Mouse (Mus musculus) c-Kit-positive CD71-positive TER-119-positive erythroid progenitor cells, embryonic 14.5 days (primary cell): Measurements from ENCODE around the gene Nr5a2.

Experiments
- DNase-seq: peaks from one replicate; pipeline ENCODE4 v3.0.0-alpha.2; 2013; ENCODE audit warnings: low spot score

The Nr5a2 gene

GRCm38 (mm10) chr1:136910144-136910543, 50.1 kb downstream of the Nr5a2 start:
- no peak for DNase-seq

GRCm38 (mm10) chr1:136909494-136910037, 50.7 kb downstream of the Nr5a2 start:
- DNase-seq: no peak

- no peak for DNase-seq
Observed at GRCm38 (mm10) chr1:136898130-136898529, 62.1 kb downstream of the Nr5a2 start.

- no peak for DNase-seq
Observed at GRCm38 (mm10) chr1:136896351-136896750, 63.9 kb downstream of the Nr5a2 start.

- no peak for DNase-seq
Observed at GRCm38 (mm10) chr1:136895877-136896276, 64.4 kb downstream of the Nr5a2 start.

GRCm38 (mm10) chr1:136894753-136895152, 65.5 kb downstream of the Nr5a2 start:
- no peak for DNase-seq

- DNase-seq: no peak
Observed at GRCm38 (mm10) chr1:136893162-136893561, 67.1 kb downstream of the Nr5a2 start.

- DNase-seq: no peak
Observed at GRCm38 (mm10) chr1:136890439-136890838, 69.8 kb downstream of the Nr5a2 start.

GRCm38 (mm10) chr1:136888704-136889103, 71.5 kb downstream of the Nr5a2 start:
- DNase-seq: no peak

- no peak for DNase-seq
Observed at GRCm38 (mm10) chr1:136886678-136887077, 73.6 kb downstream of the Nr5a2 start.

- DNase-seq: no peak
Observed at GRCm38 (mm10) chr1:136883458-136884174, 76.6 kb downstream of the Nr5a2 start.

- no peak for DNase-seq
Observed at GRCm38 (mm10) chr1:136880260-136880659, 80.0 kb downstream of the Nr5a2 start.

GRCm38 (mm10) chr1:136875006-136875405, 85.2 kb downstream of the Nr5a2 start:
- no peak for DNase-seq

GRCm38 (mm10) chr1:136868955-136869354, 91.3 kb downstream of the Nr5a2 start:
- no peak for DNase-seq

GRCm38 (mm10) chr1:136868285-136868684, 92.0 kb downstream of the Nr5a2 start:
- DNase-seq: no peak

GRCm38 (mm10) chr1:136866481-136867092, 93.7 kb downstream of the Nr5a2 start:
- no peak for DNase-seq

GRCm38 (mm10) chr1:136863209-136863608, 97.0 kb downstream of the Nr5a2 start:
- DNase-seq: no peak

- no peak for DNase-seq
Observed at GRCm38 (mm10) chr1:136859454-136859853, 100.8 kb downstream of the Nr5a2 start.

GRCm38 (mm10) chr1:136858724-136859123, 101.5 kb downstream of the Nr5a2 start:
- DNase-seq: no peak

GRCm38 (mm10) chr1:136856104-136856503, 104.1 kb downstream of the Nr5a2 start:
- no peak for DNase-seq

- DNase-seq: no peak
Observed at GRCm38 (mm10) chr1:136848791-136849190, 111.5 kb downstream of the Nr5a2 start.

- DNase-seq: no peak
Observed at GRCm38 (mm10) chr1:136846081-136846480, 114.2 kb downstream of the Nr5a2 start.

GRCm38 (mm10) chr1:136845341-136845740, 114.9 kb downstream of the Nr5a2 start:
- no peak for DNase-seq
